In the genomic region with DNA sequence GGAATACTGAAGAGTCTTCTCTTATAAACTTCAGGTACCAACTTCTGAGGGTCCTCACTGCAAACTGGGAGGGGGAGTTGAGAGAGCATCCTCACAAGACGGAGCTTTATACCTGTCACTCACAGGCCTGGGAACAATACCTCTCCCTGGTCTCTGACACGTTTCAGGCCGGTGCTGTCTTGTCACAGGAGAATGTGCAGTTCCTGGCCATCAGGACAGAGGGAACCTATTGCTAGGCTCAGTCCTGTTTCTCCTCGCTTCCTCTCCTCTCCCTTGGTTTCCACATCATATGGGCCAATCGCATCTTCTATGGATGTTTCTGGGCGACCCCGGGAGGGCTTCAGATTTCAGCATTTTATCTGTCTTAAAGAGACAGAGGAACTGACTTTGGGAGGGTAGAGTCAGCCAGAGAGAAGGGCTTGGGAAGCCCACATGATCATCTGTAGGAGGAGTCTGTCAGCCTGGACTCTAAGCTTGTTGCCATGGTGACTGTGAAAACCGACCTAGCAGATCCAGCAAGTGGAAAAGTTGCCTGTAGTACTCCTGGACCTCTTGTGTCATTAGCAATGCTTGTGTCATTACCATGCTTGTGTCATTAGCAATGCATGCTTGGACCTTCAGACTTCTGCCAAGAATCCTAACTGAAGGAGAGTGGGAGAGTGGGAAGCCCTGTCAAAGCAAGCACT, we compare ENCODE assay signal across 17 mouse cellular contexts. TPM values are rescaled to one million over a fixed set of nuclear protein-coding genes. Genes with fewer than 3 reads are reported as not detected.
DNase-seq lines count a peak whose midpoint lies in the region; ATAC-seq lines count a peak whose summit lies in the region.
"Had no signal": no experiment of that assay in that cellular context is flagged by ENCODE, and none has a peak within 500 bp of the region (broad histone marks: within the 10 kb centered on the region; RNA-seq: fewer than 3 reads in every experiment).

No protein-coding gene starts in this region.

- ATAC-seq in hindbrain, embryonic 14.5 days (ENCODE audit: low FRiP score): 0 out of 2 replicates have a peak, but pooled peaks have one; percentile 51
- peak; percentile 80 for ATAC-seq in midbrain, embryonic 11.5 days (ENCODE audit: low FRiP score)

- no peaks in the 10 kb centered on the region for H3K9me3 ChIP-seq in hindbrain, embryonic 14.5 days (ENCODE audit: control insufficient read depth, low read length)
- peaks cover 6% of the 10 kb centered on the region; the same call in 1 of the 2 replicates for H3K9me3 ChIP-seq in midbrain, embryonic 11.5 days (ENCODE audit: control insufficient read depth, low read length)

- DNase-seq in embryo, embryonic 10 days (ENCODE audit: low spot score): peak; percentile 77
- no peak for DNase-seq in embryo, embryonic 9.5 days (ENCODE audit: extremely low spot score)
- DNase-seq in embryo, embryonic 10.5 days (ENCODE audit: low spot score): peak; percentile 73
- peak; percentile 44 for DNase-seq in hindbrain, embryonic 14.5 days (ENCODE audit: low spot score)
- no peak for DNase-seq in midbrain, embryonic 11.5 days (ENCODE audit: low spot score, missing footprints)
- no peak for DNase-seq in ovary, postnatal 10 days (ENCODE audit: low spot score)
- DNase-seq in adrenal gland, postnatal 10 days: no peak
- no peak for DNase-seq in cerebellum, adult 9-11 months
- DNase-seq: adrenal gland, adult 2 months; cerebellum, adult 2 months; heart, adult 2 months; layer of hippocampus, postnatal 36 days; liver, embryonic 13.5 days; right cerebral cortex, postnatal 4 days had no signal

- H3K4me1 ChIP-seq in hindbrain, embryonic 14.5 days (replicated peaks; ENCODE audit: control insufficient read depth, insufficient read depth, low read length): peaks cover 7% of the 10 kb centered on the region
- peaks cover 7% of the 10 kb centered on the region for H3K4me1 ChIP-seq in midbrain, embryonic 11.5 days (ENCODE audit: control insufficient read depth, insufficient read depth, low read length)
- H3K4me1 ChIP-seq: liver, embryonic 13.5 days had no signal

- no peaks in the 10 kb centered on the region for H3K27me3 ChIP-seq in hindbrain, embryonic 14.5 days (ENCODE audit: control insufficient read depth, insufficient read depth, low read length)
- no peaks in the 10 kb centered on the region for H3K27me3 ChIP-seq in midbrain, embryonic 11.5 days (ENCODE audit: control insufficient read depth, insufficient read depth, low read length)
- H3K27me3 ChIP-seq: liver, embryonic 13.5 days had no signal

- no peak overlapping the region for H3K4me3 ChIP-seq in hindbrain, embryonic 14.5 days (replicated peaks; ENCODE audit: low read length)
- H3K4me3 ChIP-seq in midbrain, embryonic 11.5 days (ENCODE audit: low read depth, low read length): no peak overlapping the region
- H3K4me3 ChIP-seq: erythroblast, embryonic 14.5 days; heart, adult 2 months; liver, embryonic 13.5 days had no signal

- 22% methylated on average over 8 of the region's 8 CpGs for WGBS in hindbrain, embryonic 14.5 days
- 23% methylated on average over 8 of the region's 8 CpGs for WGBS in midbrain, embryonic 11.5 days

- no peak overlapping the region for H3K4me2 ChIP-seq in hindbrain, embryonic 14.5 days (replicated peaks)
- H3K4me2 ChIP-seq in midbrain, embryonic 11.5 days: no peak overlapping the region
- H3K4me2 ChIP-seq: liver, embryonic 13.5 days had no signal

- H3K9ac ChIP-seq in hindbrain, embryonic 14.5 days: no peak overlapping the region
- H3K9ac ChIP-seq in midbrain, embryonic 11.5 days (ENCODE audit: low read length): 0 out of 2 replicates have a peak overlapping the region, but pooled peaks have one; percentile 9
- H3K9ac ChIP-seq: liver, embryonic 13.5 days had no signal

- H3K36me3 ChIP-seq in hindbrain, embryonic 14.5 days (replicated peaks; ENCODE audit: control insufficient read depth, insufficient read depth): no peaks in the 10 kb centered on the region
- H3K36me3 ChIP-seq in midbrain, embryonic 11.5 days (ENCODE audit: control insufficient read depth, insufficient read depth, low read length): no peaks in the 10 kb centered on the region
- H3K36me3 ChIP-seq: liver, embryonic 13.5 days had no signal

- no peak overlapping the region for H3K27ac ChIP-seq in hindbrain, embryonic 14.5 days
- no peak overlapping the region for H3K27ac ChIP-seq in midbrain, embryonic 11.5 days (ENCODE audit: low read depth, low read length)
- H3K27ac ChIP-seq: heart, adult 2 months; liver, embryonic 13.5 days; macrophage had no signal

RNA-seq across cellular contexts. Expression of a gene that starts 59.9 kb away (rescaled TPM):
- 59.1 and 60.3 TPM in 2 replicates for polyA plus RNA-seq in hindbrain, embryonic 14.5 days (2014; fragmentation: Nextera tagmentation; extraction: Ambion mirVana)
- polyA plus RNA-seq in midbrain, embryonic 11.5 days (2014; fragmentation: Nextera tagmentation; extraction: Ambion mirVana): 19.5 and 21.2 TPM in 2 replicates
- 1 to 10 TPM; 1.1 to 2.5 TPM for total RNA-seq in adrenal gland, postnatal 10 days (2021)
- total RNA-seq: MEL had no signal
- polyA plus RNA-seq: erythroblast, embryonic 14.5 days; macrophage had no signal

Comparison
In these comparisons a context has a peak if more than half of its experiments do, and no peak if none do; other contexts are left out.
1. DNase-seq: peak in embryo, embryonic 10 days (single experiment), embryo, embryonic 10.5 days (single experiment) and hindbrain, embryonic 14.5 days (single experiment); none in embryo, embryonic 9.5 days (single experiment), midbrain, embryonic 11.5 days (single experiment), ovary, postnatal 10 days (single experiment), adrenal gland, postnatal 10 days (single experiment) and cerebellum, adult 9-11 months (single experiment).